Mouse (Mus musculus): ENCODE data around the gene Kif21a.

The Kif21a gene

DNA sequence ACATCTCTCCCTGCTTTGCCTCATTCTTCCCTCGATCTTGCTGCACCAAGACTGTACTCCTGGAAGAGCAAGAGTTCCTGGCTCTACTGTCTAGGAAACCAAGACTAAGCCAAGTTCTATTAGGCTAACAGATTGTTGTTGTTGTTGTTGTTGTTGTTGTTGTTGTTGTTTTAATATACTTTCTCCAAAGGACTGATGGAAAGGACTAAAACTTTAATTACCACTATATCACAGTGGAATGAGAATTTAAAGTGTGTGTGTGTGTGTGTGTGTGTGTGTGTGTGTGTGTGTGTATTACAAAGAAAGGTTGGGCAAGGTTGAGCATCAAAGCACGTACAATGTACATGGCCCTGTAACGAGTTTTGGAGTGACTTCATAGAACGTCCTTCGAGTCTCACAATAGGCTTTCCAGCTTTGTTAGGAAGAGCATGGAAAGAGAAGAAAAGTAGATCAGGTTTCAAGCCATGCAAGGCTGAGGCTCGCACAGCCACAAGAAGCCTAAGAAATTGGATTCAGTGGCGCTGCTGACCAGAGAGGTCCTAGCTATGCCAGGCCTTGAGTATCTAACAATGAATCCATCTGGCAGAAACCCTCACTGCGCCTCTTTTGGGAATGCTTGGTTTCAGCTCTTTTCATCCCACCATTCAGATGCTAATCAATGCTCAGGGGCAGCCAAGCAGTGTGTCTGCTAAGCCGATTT lies 31.4 kb downstream of the Kif21a start:
- DNase-seq (ENCODE audit: low spot score in 2 of 2): no peak

- DNase-seq (ENCODE audit: low spot score in 2 of 2): no peak
Observed at GRCm38 (mm10) chr15:91017261-91018160, 32.2 kb downstream of the Kif21a start.

- DNase-seq (ENCODE audit: low spot score in 2 of 2): no peak
Observed at GRCm38 (mm10) chr15:91016366-91016765, 33.4 kb downstream of the Kif21a start.

GRCm38 (mm10) chr15:91012793-91013580 lies 36.8 kb downstream of the Kif21a start:
- no peak for DNase-seq (ENCODE audit: low spot score in 2 of 2)

DNA sequence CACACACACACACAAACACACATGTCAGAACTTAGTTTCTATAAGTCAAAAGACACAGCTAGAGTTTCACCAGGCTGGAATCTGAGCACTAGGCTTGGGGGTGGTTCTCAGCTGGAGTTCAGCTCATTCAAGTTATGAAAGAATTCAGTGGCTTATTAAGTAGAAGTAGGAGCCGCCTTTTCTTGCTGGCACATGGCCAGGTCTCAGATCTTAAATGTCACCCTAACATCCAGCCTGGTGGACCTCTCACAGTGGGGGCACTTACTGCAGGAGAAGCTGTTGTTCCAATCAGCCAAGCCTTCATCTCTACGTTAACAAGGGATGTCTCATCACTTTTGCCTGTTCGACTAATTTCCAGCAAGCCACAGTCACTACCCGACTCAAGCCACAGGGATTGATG lies 39.5 kb downstream of the Kif21a start:
- DNase-seq (ENCODE audit: low spot score in 2 of 2): no peak

GRCm38 (mm10) chr15:91007123-91007830 lies 42.5 kb downstream of the Kif21a start:
- no peak for DNase-seq (ENCODE audit: low spot score in 2 of 2)

GRCm38 (mm10) chr15:91004726-91005125 lies 45.0 kb downstream of the Kif21a start:
- DNase-seq (ENCODE audit: low spot score in 2 of 2): no peak

GRCm38 (mm10) chr15:91001037-91001616 lies 48.6 kb downstream of the Kif21a start:
- DNase-seq (ENCODE audit: low spot score in 2 of 2): no peak

- no peak for DNase-seq (ENCODE audit: low spot score in 2 of 2)
Observed at GRCm38 (mm10) chr15:91000280-91001036, 49.3 kb downstream of the Kif21a start.

- DNase-seq (ENCODE audit: low spot score in 2 of 2): no peak
Observed at GRCm38 (mm10) chr15:90992871-90993270, 56.9 kb downstream of the Kif21a start.

DNA sequence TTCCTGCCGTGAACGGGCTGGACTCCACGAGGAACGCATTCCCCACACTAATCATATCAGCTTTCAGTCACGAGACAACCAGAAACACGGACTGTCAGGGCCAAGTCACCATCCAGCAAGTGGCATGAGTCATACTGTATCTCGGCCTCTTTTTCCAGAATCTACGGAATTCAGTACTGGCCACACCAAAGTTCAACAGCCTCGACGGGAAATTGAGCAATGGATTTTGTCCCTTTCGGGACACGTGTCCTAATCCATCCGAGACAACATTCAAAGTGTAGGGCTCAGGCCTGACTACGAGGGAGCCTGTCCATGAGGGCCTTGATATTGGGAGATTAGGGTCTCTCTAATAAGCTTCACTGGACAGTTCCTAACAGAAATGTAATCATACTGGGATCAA lies 57.4 kb downstream of the Kif21a start:
- no peak for DNase-seq (ENCODE audit: low spot score in 2 of 2)

- no peak for DNase-seq (ENCODE audit: low spot score in 2 of 2)
Observed at GRCm38 (mm10) chr15:90991843-90992242, 57.9 kb downstream of the Kif21a start.

DNA sequence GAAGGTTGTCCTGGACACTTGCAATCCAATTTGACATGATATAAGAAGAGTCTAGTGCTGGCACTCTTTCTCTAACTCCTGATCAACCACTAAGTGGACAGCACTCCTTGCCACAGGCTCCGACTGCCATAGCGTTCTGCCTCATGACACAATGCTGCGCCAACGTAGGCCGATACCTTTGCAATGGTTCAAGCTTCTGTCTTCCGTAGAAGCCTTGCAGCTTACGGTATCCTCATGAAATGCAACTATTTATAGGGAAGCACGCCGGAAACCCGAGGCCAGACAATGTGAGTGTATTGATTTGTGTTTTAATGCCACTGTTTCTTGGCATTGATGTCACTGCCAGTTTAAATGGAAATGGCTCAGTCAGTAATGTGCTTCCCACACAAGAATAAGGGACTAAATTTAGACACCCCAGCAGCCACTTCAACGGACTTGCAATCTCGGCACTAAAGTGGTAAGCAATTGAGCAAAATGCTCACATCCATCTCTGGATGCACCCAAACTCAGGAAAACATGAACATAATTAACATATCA lies 62.0 kb downstream of the Kif21a start:
- DNase-seq (ENCODE audit: low spot score in 2 of 2): no peak

DNA sequence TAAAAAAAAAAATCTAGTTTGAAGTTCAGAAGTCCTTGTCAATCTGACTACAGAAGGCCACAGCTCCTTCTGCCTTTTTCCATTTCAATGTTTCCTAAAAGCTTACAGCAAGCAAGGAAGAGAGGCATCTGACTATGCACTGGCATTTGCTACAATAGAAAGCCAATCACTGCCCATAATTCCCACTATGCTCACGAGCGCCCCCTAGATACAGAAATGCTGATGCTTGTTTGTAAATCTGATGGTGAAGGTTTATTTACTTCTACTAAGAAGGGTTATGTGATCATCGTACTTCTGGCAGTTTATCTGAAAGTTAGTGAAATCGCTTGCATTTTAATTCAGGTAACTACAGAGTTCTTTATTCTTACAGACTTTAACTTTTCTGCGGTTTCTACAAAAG lies 73.8 kb downstream of the Kif21a start:
- DNase-seq (ENCODE audit: low spot score in 2 of 2): no peak

DNA sequence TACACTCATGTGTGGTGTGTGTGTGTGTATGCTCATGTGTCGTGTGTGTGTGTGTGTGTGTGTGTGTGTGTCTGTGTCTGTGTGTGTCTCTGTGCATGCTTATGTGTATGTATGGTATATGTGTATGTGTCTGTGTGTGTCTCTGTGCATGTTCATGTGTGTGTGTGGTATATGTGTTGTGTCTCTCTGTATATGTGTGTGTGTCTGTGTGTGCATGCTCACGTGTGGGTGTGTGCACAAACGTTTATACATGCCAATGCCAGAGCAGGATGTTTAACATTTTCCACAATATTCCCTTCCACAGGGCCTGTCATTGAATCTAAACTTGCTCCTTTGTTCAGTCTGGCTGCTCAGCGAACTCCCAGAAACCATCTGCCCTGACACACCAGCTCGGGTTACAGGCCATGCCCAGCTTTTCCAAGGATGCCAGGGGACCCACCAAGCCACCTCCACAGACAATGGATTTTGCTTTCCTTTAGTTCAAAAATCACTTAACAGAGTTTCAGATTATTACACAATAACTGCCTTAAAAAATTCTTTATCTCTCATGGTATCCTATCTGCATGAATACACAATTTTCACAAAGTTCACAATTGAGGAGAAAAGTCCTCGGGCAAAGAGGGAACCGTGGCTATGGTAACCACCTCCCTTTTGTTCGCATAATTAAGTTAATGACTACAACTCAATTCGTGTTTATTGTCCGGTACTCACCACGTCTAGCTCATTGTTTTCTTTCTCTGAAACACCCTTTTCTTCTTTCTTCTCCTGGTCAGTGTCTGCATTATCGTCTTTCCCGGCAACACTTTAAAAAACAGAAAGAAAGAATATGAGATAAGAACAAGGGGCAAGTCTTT lies 77.6 kb downstream of the Kif21a start:
- no peak for DNase-seq (ENCODE audit: low spot score in 2 of 2)

GRCm38 (mm10) chr15:90963320-90963719 lies 86.4 kb downstream of the Kif21a start:
- DNase-seq (ENCODE audit: low spot score in 2 of 2): no peak

GRCm38 (mm10) chr15:90962548-90962947 lies 87.2 kb downstream of the Kif21a start:
- DNase-seq (ENCODE audit: low spot score in 2 of 2): no peak

GRCm38 (mm10) chr15:90960831-90961554 lies 88.8 kb downstream of the Kif21a start:
- DNase-seq (ENCODE audit: low spot score in 2 of 2): no peak

DNA sequence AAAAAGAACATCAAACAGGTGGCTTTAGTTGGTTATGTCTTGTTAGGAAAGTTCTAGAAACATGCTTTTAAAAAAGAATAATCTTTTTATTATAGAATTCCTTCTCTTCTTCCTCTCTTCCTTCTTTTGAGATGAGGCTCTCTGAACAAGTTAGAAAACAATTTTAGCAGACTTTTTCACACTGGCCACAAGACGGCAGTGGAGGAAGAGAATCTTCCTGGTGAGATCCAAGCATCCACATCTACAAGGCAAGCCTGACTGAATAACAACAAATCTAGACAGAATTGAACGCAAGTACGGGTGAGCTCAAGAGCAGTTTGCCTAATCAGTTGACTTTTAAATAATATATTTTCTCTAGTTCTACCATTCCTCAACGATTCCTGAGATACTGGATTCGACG lies 98.4 kb downstream of the Kif21a start:
- DNase-seq (ENCODE audit: low spot score in 2 of 2): no peak
